Mouse (Mus musculus) cortical plate, adult 2 months (tissue): Measurements from ENCODE around the gene Pgf.

Source experiments
- CTCF ChIP-seq: fragments of 200-500 bp; IDR thresholded peaks from 2 replicates; pipeline ENCODE4 v1.5.1; 2011; ENCODE audit warnings: mild to moderate bottlenecking, control low read depth, low read length; ENCODE audit not compliant: insufficient read depth; ENCODE audit errors: extremely low read depth
- POLR2A ChIP-seq: fragments of 200-500 bp; IDR thresholded peaks from 2 replicates; pipeline ENCODE4 v1.6.1; 2011; ENCODE audit warnings: mild to moderate bottlenecking, low read length, control low read depth; ENCODE audit not compliant: insufficient read depth; ENCODE audit errors: extremely low read depth

- TF ChIP-seq POLR2A (no peak), CTCF (no peak)
Observed at GRCm38 (mm10) chr12:85177740-85178239, at the start of gene Pgf.
